Mouse (Mus musculus) liver, postnatal 0 days (tissue): ENCODE results near the gene Fcgrt. TPM values are rescaled to one million over a fixed set of nuclear protein-coding genes. Genes with fewer than 3 reads are reported as not detected.
A peak's percentile ranks its signal among the peaks of the same experiment; 100 is the strongest.

Source experiments
- ATAC-seq: fragments of 200-750 bp; cut with Nextera tagmentation; 2 replicates; pipeline ENCODE4 v1.8.0; 2017; ENCODE audit warnings: mild to moderate bottlenecking, moderate library complexity
- DNase-seq: peaks from one replicate; pipeline ENCODE4 v3.0.0-alpha.2; 2016
- H3K27ac ChIP-seq: fragments of 300-500 bp; sonication (generic); 2 replicates; pipeline ENCODE4 v1.5.1; 2014; ENCODE audit warnings: antibody characterized with exemption, moderate library complexity, mild to moderate bottlenecking, low read depth
- H3K27me3 ChIP-seq: fragments of 300-500 bp; sonication (generic); 2 replicates; pipeline ENCODE4 v1.6.1; 2014; ENCODE audit warnings: low read length, control low read depth, mixed read lengths; ENCODE audit not compliant: insufficient read depth
- H3K36me3 ChIP-seq: fragments of 300-500 bp; sonication (generic); replicated peaks from 2 replicates; pipeline ENCODE4 v1.6.1; 2014; ENCODE audit warnings: mild to moderate bottlenecking, control low read depth, low read length, moderate library complexity, mixed read lengths; ENCODE audit not compliant: insufficient read depth
- H3K4me1 ChIP-seq: fragments of 300-500 bp; sonication (generic); 2 replicates; pipeline ENCODE4 v1.6.1; 2014; ENCODE audit warnings: antibody characterized with exemption, mild to moderate bottlenecking, control low read depth; ENCODE audit not compliant: insufficient read depth
- H3K4me2 ChIP-seq: fragments of 300-500 bp; sonication (generic); 2 replicates; pipeline ENCODE4 v1.6.1; 2014; ENCODE audit warnings: low read depth, mild to moderate bottlenecking, low read length, moderate library complexity, mixed read lengths
- H3K4me3 ChIP-seq: fragments of 300-500 bp; sonication (generic); 2 replicates; pipeline ENCODE4 v1.5.1; 2014; ENCODE audit warnings: low read depth, low read length
- H3K9ac ChIP-seq: fragments of 300-500 bp; sonication (generic); replicated peaks from 2 replicates; pipeline ENCODE4 v1.6.1; 2014; ENCODE audit warnings: mild to moderate bottlenecking, moderate library complexity
- H3K9me3 ChIP-seq: fragments of 300-500 bp; sonication (generic); 2 replicates; pipeline ENCODE4 v1.6.1; 2016; ENCODE audit warnings: mild to moderate bottlenecking, control low read depth, low read length, mixed read lengths
- CTCF ChIP-seq: sonication (generic); IDR thresholded peaks from 2 replicates; pipeline ENCODE4 v1.5.1; 2016; ENCODE audit warnings: antibody characterized with exemption, low read depth
- EP300 ChIP-seq: IDR thresholded peaks from 2 replicates; pipeline ENCODE4 v1.6.1; 2016; ENCODE audit warnings: antibody characterized with exemption, low read depth, mild to moderate bottlenecking
- WGBS: fragments of 180-500 bp; shearing (Covaris S2); extraction: QIAGEN DNeasy Blood & Tissue Kit; methylation state at CpG from one replicate; pipeline ENCODE4 v1.1.7; 2014; ENCODE audit not compliant: insufficient replicate concordance; 5-methylcytosine and 5-hydroxymethylcytosine counted together
- polyA plus RNA-seq: library from polyadenylated mRNA; unstranded; fragments of >200 nt; fragmentation: Nextera tagmentation; extraction: Ambion mirVana; gene quantifications from 2 replicates; pipeline ENCODE4 v1.2.1, GENCODE M21; 2015

The Fcgrt gene
- polyA plus RNA-seq, 1 experiment from 2014 or later = 150 TPM

GRCm38 (mm10) chr7:45139904-45140723 lies 36.5 kb upstream of the Fcgrt start:
- no peaks in the 10 kb centered on the region for H3K9me3 ChIP-seq
- no peak overlapping the region for H3K27ac ChIP-seq
- H3K9ac ChIP-seq = no peak overlapping the region
- H3K36me3 ChIP-seq = peaks cover 27% of the 10 kb centered on the region
- TF ChIP-seq EP300 (no peak), CTCF (no peak)
- no peak for ATAC-seq
- no peak overlapping the region for H3K4me2 ChIP-seq
- no peak for DNase-seq
- 61% methylated on average over 8 of the region's 8 CpGs for WGBS
- peaks cover 20% of the 10 kb centered on the region for H3K4me1 ChIP-seq
- H3K27me3 ChIP-seq = no peaks in the 10 kb centered on the region
- H3K4me3 ChIP-seq = no peak overlapping the region

GRCm38 (mm10) chr7:45138403-45138802 lies 34.8 kb upstream of the Fcgrt start:
- H3K36me3 ChIP-seq = peaks cover 11% of the 10 kb centered on the region; the same call in 1 of the 2 replicates
- H3K4me1 ChIP-seq = peaks cover 23% of the 10 kb centered on the region
- H3K27me3 ChIP-seq = no peaks in the 10 kb centered on the region
- 48% methylated on average over 1 of the region's 1 CpGs for WGBS
- H3K4me2 ChIP-seq = no peak overlapping the region
- H3K9me3 ChIP-seq = no peaks in the 10 kb centered on the region
- H3K4me3 ChIP-seq = no peak overlapping the region
- ATAC-seq = no peak
- no peak overlapping the region for H3K27ac ChIP-seq
- no peak overlapping the region for H3K9ac ChIP-seq
- DNase-seq = no peak
- TF ChIP-seq EP300 (no peak), CTCF (no peak)

GRCm38 (mm10) chr7:45137171-45138006 lies 33.7 kb upstream of the Fcgrt start:
- peak; percentile 64 for TF ChIP-seq EP300
- no peak for TF ChIP-seq CTCF
- peaks cover 9% of the 10 kb centered on the region; the same call in 1 of the 2 replicates for H3K36me3 ChIP-seq
- no peaks in the 10 kb centered on the region for H3K9me3 ChIP-seq
- ATAC-seq (peak; percentile 49), DNase-seq (no peak)
- H3K27me3 ChIP-seq = no peaks in the 10 kb centered on the region
- WGBS = 30% methylated on average over 12 of the region's 12 CpGs
- 0 out of 2 replicates have a peak overlapping the region, but pooled peaks have one; percentile 30 for H3K4me2 ChIP-seq
- H3K4me1 ChIP-seq = peaks cover 23% of the 10 kb centered on the region
- peak overlapping the region; percentile 45 for H3K27ac ChIP-seq
- H3K9ac ChIP-seq = no peak overlapping the region
- no peak overlapping the region for H3K4me3 ChIP-seq

- Histone ChIP-seq H3K4me1 (peaks cover 23% of the 10 kb centered on the region), H3K4me3 (peak within 1 kb of the TSS; percentile 73), H3K4me2 (peak within 1 kb of the TSS; percentile 94), H3K36me3 (no peaks in the 10 kb centered on the region), H3K9me3 (no peaks in the 10 kb centered on the region), H3K27me3 (no peaks in the 10 kb centered on the region), H3K9ac (peak within 1 kb of the TSS; percentile 76), H3K27ac (peak within 1 kb of the TSS; percentile 64)
- DNase-seq = peak; percentile 93
- TF ChIP-seq CTCF (peak; percentile 99), EP300 (no peak)
- WGBS = 2% methylated on average over 29 of the region's 29 CpGs
- peak; percentile 86 for ATAC-seq
These were observed 32.4 kb upstream of the Fcgrt start, which contains the start of the genes Gm45713 and Flt3l for GRCm38 (mm10) chr7:45135993-45136567. Gene Gm45713 (minus strand): TSS chr7:45136231. Gene Flt3l (minus strand): TSS chr7:45136432.

GRCm38 (mm10) chr7:45135370-45135769 lies 31.7 kb upstream of the Fcgrt start:
- 45% methylated on average over 3 of the region's 3 CpGs for WGBS
- ATAC-seq (no peak), DNase-seq (no peak)
- H3K36me3 ChIP-seq = no peaks in the 10 kb centered on the region
- no peaks in the 10 kb centered on the region for H3K9me3 ChIP-seq
- no peaks in the 10 kb centered on the region for H3K27me3 ChIP-seq
- TF ChIP-seq EP300 (no peak), CTCF (no peak)
- H3K4me3 ChIP-seq = peak overlapping the region; percentile 73
- H3K9ac ChIP-seq = peak overlapping the region; percentile 76
- peaks cover 23% of the 10 kb centered on the region for H3K4me1 ChIP-seq
- H3K4me2 ChIP-seq = peak overlapping the region; percentile 94
- H3K27ac ChIP-seq = peak overlapping the region; percentile 64; the same call in 1 of the 2 replicates
